Mouse (Mus musculus) olfactory bulb, adult 2 months (tissue): ENCODE results near the gene Utrn. TPM values are rescaled to one million over a fixed set of nuclear protein-coding genes. Genes with fewer than 3 reads are reported as not detected.

ENCODE experiments used
- H3K27ac ChIP-seq: fragments of 200-500 bp; 2 replicates; pipeline ENCODE4 v1.5.1; 2012; ENCODE audit warnings: low read depth, low read length; ENCODE audit not compliant: insufficient read depth
- H3K4me1 ChIP-seq: fragments of 200-500 bp; 2 replicates; pipeline ENCODE4 v1.6.1; 2012; ENCODE audit warnings: low read length; ENCODE audit not compliant: control insufficient read depth, insufficient read depth
- H3K4me3 ChIP-seq: fragments of 200-500 bp; 2 replicates; pipeline ENCODE4 v1.5.1; 2012; ENCODE audit warnings: mild to moderate bottlenecking, low read depth, low read length, moderate library complexity; ENCODE audit not compliant: insufficient read depth
- CTCF ChIP-seq: fragments of 200-500 bp; IDR thresholded peaks from 2 replicates; pipeline ENCODE4 v1.5.1; 2012; ENCODE audit warnings: low read depth, mild to moderate bottlenecking, low read length, moderate library complexity; ENCODE audit not compliant: insufficient read depth
- POLR2A ChIP-seq: fragments of 200-500 bp; IDR thresholded peaks from 2 replicates; pipeline ENCODE4 v1.6.1; 2012; ENCODE audit warnings: mild to moderate bottlenecking, low read depth, low read length, moderate library complexity; ENCODE audit not compliant: insufficient read depth
- WGBS: fragments of 180-500 bp; shearing (Covaris S2); methylation state at CpG from one replicate; pipeline ENCODE4 v1.1.7; 2018; 5-methylcytosine and 5-hydroxymethylcytosine counted together
- polyA plus RNA-seq: library from polyadenylated mRNA; stranded (reverse); fragments of >200 nt; gene quantifications from 2 replicates; pipeline ENCODE4 v1.2.4, GENCODE M21; 2012; ENCODE audit warnings: low replicate concordance; ENCODE audit not compliant: missing spikeins, insufficient read depth, insufficient read length

Utrn gene
- polyA plus RNA-seq, 1 experiment: 80.1 TPM

- H3K4me1 ChIP-seq: no peaks in the 10 kb centered on the region
- TF ChIP-seq CTCF (no peak), POLR2A (no peak)
- 64% methylated on average over 14 of the region's 14 CpGs for WGBS
- H3K4me3 ChIP-seq: no peak overlapping the region
- H3K27ac ChIP-seq: no peak overlapping the region
These were observed 394.1 kb downstream of the Utrn start for GRCm38 (mm10) chr10:12474850-12475621.

GRCm38 (mm10) chr10:12469391-12470057, 399.6 kb downstream of the Utrn start:
- 85% methylated on average over 5 of the region's 5 CpGs for WGBS
- Histone ChIP-seq H3K4me3 (no peak overlapping the region), H3K4me1 (no peaks in the 10 kb centered on the region), H3K27ac (no peak overlapping the region)
- TF ChIP-seq CTCF (no peak), POLR2A (no peak)

- no peak for TF ChIP-seq CTCF
- no peak for TF ChIP-seq POLR2A
- no peaks in the 10 kb centered on the region for H3K4me1 ChIP-seq
- no peak overlapping the region for H3K27ac ChIP-seq
- H3K4me3 ChIP-seq: no peak overlapping the region
- 36% methylated on average over 2 of the region's 2 CpGs for WGBS
These were observed 401.6 kb downstream of the Utrn start for GRCm38 (mm10) chr10:12467544-12467943.

- TF ChIP-seq CTCF: no peak
- TF ChIP-seq POLR2A: no peak
- no peaks in the 10 kb centered on the region for H3K4me1 ChIP-seq
- no peak overlapping the region for H3K4me3 ChIP-seq
- no peak overlapping the region for H3K27ac ChIP-seq
These were observed 408.2 kb downstream of the Utrn start for GRCm38 (mm10) chr10:12460945-12461344.

GRCm38 (mm10) chr10:12456867-12457266, 412.3 kb downstream of the Utrn start:
- WGBS: 97% methylated on average over 1 of the region's 1 CpGs
- no peaks in the 10 kb centered on the region for H3K4me1 ChIP-seq

GRCm38 (mm10) chr10:12452641-12453040, 416.5 kb downstream of the Utrn start:
- no peak for TF ChIP-seq POLR2A
- no peak for TF ChIP-seq CTCF
- Histone ChIP-seq H3K4me3 (no peak overlapping the region), H3K27ac (no peak overlapping the region), H3K4me1 (no peaks in the 10 kb centered on the region)
- WGBS: 81% methylated on average over 2 of the region's 2 CpGs

More at GRCm38 (mm10) chr10:12456867-12457266, 412.3 kb downstream of the Utrn start:
- no peak overlapping the region for H3K27ac ChIP-seq
- no peak overlapping the region for H3K4me3 ChIP-seq
- no peak for TF ChIP-seq CTCF
- no peak for TF ChIP-seq POLR2A

- Histone ChIP-seq H3K27ac (no peak overlapping the region), H3K4me3 (no peak overlapping the region), H3K4me1 (no peaks in the 10 kb centered on the region)
- TF ChIP-seq CTCF: no peak
- no peak for TF ChIP-seq POLR2A
- WGBS: 95% methylated on average over 4 of the region's 4 CpGs
These were observed 425.0 kb downstream of the Utrn start for GRCm38 (mm10) chr10:12444122-12444521.

GRCm38 (mm10) chr10:12433161-12433560, 436.0 kb downstream of the Utrn start:
- no peak overlapping the region for H3K27ac ChIP-seq
- 59% methylated on average over 2 of the region's 2 CpGs for WGBS
- TF ChIP-seq POLR2A (no peak), CTCF (no peak)
- H3K4me3 ChIP-seq: no peak overlapping the region
- H3K4me1 ChIP-seq: no peaks in the 10 kb centered on the region

- Histone ChIP-seq H3K27ac (no peak overlapping the region), H3K4me3 (no peak overlapping the region), H3K4me1 (0 out of 2 replicates have a peak, but pooled peaks cover 2% of the 10 kb centered on the region)
- TF ChIP-seq CTCF (no peak), POLR2A (no peak)
These were observed 438.8 kb downstream of the Utrn start for GRCm38 (mm10) chr10:12430399-12430798.
